Mouse (Mus musculus) stomach, embryonic 15.5 days (tissue): Measurements from ENCODE around the gene Axin2. TPM values are rescaled to one million over a fixed set of nuclear protein-coding genes. Genes with fewer than 3 reads are reported as not detected.

Source experiments
- ATAC-seq: fragments of 200-750 bp; cut with Nextera tagmentation; 2 replicates; pipeline ENCODE4 v1.8.0; 2017; ENCODE audit warnings: low read depth, moderate number of reproducible peaks, moderate TSS enrichment; ENCODE audit not compliant: insufficient read depth, low FRiP score
- H3K27ac ChIP-seq: fragments of 300-500 bp; sonication (generic); 2 replicates; pipeline ENCODE4 v1.5.1; 2015; ENCODE audit warnings: mild to moderate bottlenecking, inconsistent platforms
- H3K27me3 ChIP-seq: fragments of 300-500 bp; sonication (generic); replicated peaks from 2 replicates; pipeline ENCODE4 v1.6.1; 2015; ENCODE audit warnings: inconsistent platforms
- H3K36me3 ChIP-seq: fragments of 300-500 bp; sonication (generic); 2 replicates; pipeline ENCODE4 v1.6.1; 2015; ENCODE audit warnings: inconsistent platforms
- H3K4me1 ChIP-seq: fragments of 300-500 bp; sonication (generic); 2 replicates; pipeline ENCODE4 v1.6.1; 2015; ENCODE audit warnings: inconsistent platforms
- H3K4me2 ChIP-seq: fragments of 300-500 bp; sonication (generic); 2 replicates; pipeline ENCODE4 v1.6.1; 2015; ENCODE audit warnings: mild to moderate bottlenecking, inconsistent platforms
- H3K4me3 ChIP-seq: fragments of 300-500 bp; sonication (generic); replicated peaks from 2 replicates; pipeline ENCODE4 v1.5.1; 2015; ENCODE audit warnings: inconsistent platforms
- H3K9ac ChIP-seq: fragments of 300-500 bp; sonication (generic); 2 replicates; pipeline ENCODE4 v1.6.1; 2015; ENCODE audit warnings: inconsistent platforms
- H3K9me3 ChIP-seq: fragments of 300-500 bp; sonication (generic); 2 replicates; pipeline ENCODE4 v1.6.1; 2016; ENCODE audit warnings: inconsistent platforms
- WGBS: fragments of 180-500 bp; shearing (Covaris S2); methylation state at CpG from one replicate; pipeline ENCODE4 v1.1.7; 2015; 5-methylcytosine and 5-hydroxymethylcytosine counted together
- polyA plus RNA-seq: library from polyadenylated mRNA; unstranded; fragments of >200 nt; fragmentation: Nextera tagmentation; extraction: Ambion mirVana; gene quantifications from 2 replicates; pipeline ENCODE4 v1.2.1, GENCODE M21; 2015

Axin2 gene
- polyA plus RNA-seq, 1 experiment from 2014 or later: 3.8 TPM

- Histone ChIP-seq H3K27ac (no peak overlapping the region), H3K27me3 (no peaks in the 10 kb centered on the region), H3K36me3 (no peaks in the 10 kb centered on the region), H3K4me2 (peak overlapping the region; percentile 91), H3K4me1 (peaks cover 50% of the 10 kb centered on the region), H3K9ac (no peak overlapping the region), H3K4me3 (peak overlapping the region; percentile 65), H3K9me3 (no peaks in the 10 kb centered on the region)
- 47% methylated on average over 13 of the region's 13 CpGs for WGBS
- no peak for ATAC-seq
Observed at GRCm38 (mm10) chr11:108923781-108924180, 3.6 kb downstream of the Axin2 start.

DNA sequence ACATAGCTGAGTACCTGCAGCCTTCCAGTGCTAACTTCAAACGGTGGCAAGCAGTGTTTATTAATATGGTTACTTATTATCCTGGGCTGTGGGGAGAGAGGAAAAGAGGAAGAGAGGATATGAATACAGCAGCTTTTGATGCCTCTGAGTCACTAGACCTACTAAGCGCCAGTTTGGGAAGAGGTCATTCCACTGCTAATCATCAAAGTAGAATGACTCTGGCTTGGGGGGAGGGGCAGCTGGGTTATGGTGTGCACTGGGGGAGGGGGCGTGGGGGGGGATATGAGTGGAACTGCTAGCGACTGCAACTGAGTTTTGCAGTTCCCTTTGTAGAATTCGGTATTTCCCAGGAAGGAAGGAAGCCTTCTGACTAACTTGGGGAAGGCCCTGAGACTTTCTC lies 4.2 kb downstream of the Axin2 start:
- Histone ChIP-seq H3K4me1 (peaks cover 50% of the 10 kb centered on the region), H3K36me3 (no peaks in the 10 kb centered on the region), H3K4me3 (peak overlapping the region; percentile 65; the same call in 1 of the 2 replicates), H3K27me3 (no peaks in the 10 kb centered on the region), H3K9me3 (no peaks in the 10 kb centered on the region), H3K9ac (no peak overlapping the region), H3K4me2 (peak overlapping the region; percentile 91), H3K27ac (no peak overlapping the region)
- ATAC-seq: no peak
- 17% methylated on average over 5 of the region's 5 CpGs for WGBS

DNA sequence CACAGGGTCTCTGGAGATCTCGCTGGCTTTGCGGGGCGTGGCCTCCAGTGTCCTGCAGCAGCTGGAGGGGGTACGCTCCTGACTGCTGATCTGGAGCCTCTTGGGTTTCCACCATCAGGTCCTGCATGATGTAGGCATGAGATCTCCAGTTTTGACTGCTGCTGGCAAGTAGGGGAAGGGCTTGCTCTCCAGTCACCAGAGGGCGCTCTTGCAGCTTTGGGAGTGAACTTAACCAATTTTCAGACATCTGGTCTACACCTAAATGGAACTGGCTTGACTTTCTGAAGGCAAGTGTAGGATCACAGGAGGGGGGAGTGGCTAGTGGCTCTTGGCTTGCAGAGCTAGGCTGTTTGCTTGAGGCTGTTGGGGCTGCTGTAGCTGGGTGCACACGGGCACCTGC lies 5.1 kb downstream of the Axin2 start:
- WGBS: 20% methylated on average over 6 of the region's 6 CpGs
- H3K36me3 ChIP-seq: no peaks in the 10 kb centered on the region
- peak overlapping the region; percentile 6; the same call in 1 of the 2 replicates for H3K4me3 ChIP-seq
- H3K27ac ChIP-seq: no peak overlapping the region
- H3K9me3 ChIP-seq: no peaks in the 10 kb centered on the region
- H3K4me1 ChIP-seq: peaks cover 46% of the 10 kb centered on the region
- no peaks in the 10 kb centered on the region for H3K27me3 ChIP-seq
- peak overlapping the region; percentile 91 for H3K4me2 ChIP-seq
- no peak overlapping the region for H3K9ac ChIP-seq
- ATAC-seq: no peak

GRCm38 (mm10) chr11:108925826-108926225 lies 5.7 kb downstream of the Axin2 start:
- H3K4me1 ChIP-seq: peaks cover 46% of the 10 kb centered on the region

GRCm38 (mm10) chr11:108926345-108927092 lies 6.4 kb downstream of the Axin2 start:
- Histone ChIP-seq H3K36me3 (no peaks in the 10 kb centered on the region), H3K9me3 (no peaks in the 10 kb centered on the region), H3K27ac (no peak overlapping the region), H3K9ac (no peak overlapping the region), H3K27me3 (no peaks in the 10 kb centered on the region), H3K4me1 (peaks cover 46% of the 10 kb centered on the region), H3K4me3 (no peak overlapping the region), H3K4me2 (no peak overlapping the region)
- 53% methylated on average over 10 of the region's 10 CpGs for WGBS
- no peak for ATAC-seq

More at GRCm38 (mm10) chr11:108925826-108926225, 5.7 kb downstream of the Axin2 start:
- WGBS: 71% methylated on average over 9 of the region's 9 CpGs
- ATAC-seq: no peak
- no peak overlapping the region for H3K9ac ChIP-seq
- H3K27ac ChIP-seq: no peak overlapping the region
- no peak overlapping the region for H3K4me3 ChIP-seq
- no peaks in the 10 kb centered on the region for H3K36me3 ChIP-seq
- H3K4me2 ChIP-seq: no peak overlapping the region
- no peaks in the 10 kb centered on the region for H3K27me3 ChIP-seq
- H3K9me3 ChIP-seq: no peaks in the 10 kb centered on the region

DNA sequence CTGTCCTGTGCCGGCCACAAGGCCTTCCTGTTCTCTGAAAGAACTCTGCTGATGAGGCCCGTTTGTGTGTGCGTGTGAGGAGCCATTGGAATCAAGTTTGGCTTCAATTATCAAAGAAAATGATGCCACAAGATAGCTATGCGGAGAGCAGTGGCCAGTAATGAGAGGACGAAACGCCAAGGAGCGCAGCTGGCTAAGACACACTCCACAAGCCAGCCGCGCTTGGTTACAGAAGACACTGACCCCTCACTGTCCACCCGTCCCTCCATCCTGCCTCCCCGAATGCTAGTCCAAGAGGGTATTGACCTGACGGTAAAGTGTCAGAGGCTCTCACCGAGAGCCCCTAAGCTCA lies 6.9 kb downstream of the Axin2 start:
- Histone ChIP-seq H3K9ac (no peak overlapping the region), H3K9me3 (no peaks in the 10 kb centered on the region), H3K27ac (no peak overlapping the region), H3K4me2 (no peak overlapping the region), H3K27me3 (no peaks in the 10 kb centered on the region), H3K4me3 (no peak overlapping the region), H3K36me3 (no peaks in the 10 kb centered on the region), H3K4me1 (peaks cover 46% of the 10 kb centered on the region)
- 72% methylated on average over 13 of the region's 13 CpGs for WGBS
- ATAC-seq: no peak

GRCm38 (mm10) chr11:108928096-108928495 lies 7.9 kb downstream of the Axin2 start:
- Histone ChIP-seq H3K27me3 (no peaks in the 10 kb centered on the region), H3K36me3 (0 out of 2 replicates have a peak, but pooled peaks cover 4% of the 10 kb centered on the region), H3K9me3 (no peaks in the 10 kb centered on the region), H3K27ac (no peak overlapping the region), H3K4me3 (no peak overlapping the region), H3K4me2 (no peak overlapping the region), H3K9ac (no peak overlapping the region), H3K4me1 (peaks cover 44% of the 10 kb centered on the region)
- WGBS: 50% methylated on average over 8 of the region's 8 CpGs
- no peak for ATAC-seq

GRCm38 (mm10) chr11:108928752-108929151 lies 8.6 kb downstream of the Axin2 start:
- Histone ChIP-seq H3K9ac (no peak overlapping the region), H3K4me2 (no peak overlapping the region), H3K27ac (no peak overlapping the region), H3K27me3 (no peaks in the 10 kb centered on the region), H3K36me3 (0 out of 2 replicates have a peak, but pooled peaks cover 4% of the 10 kb centered on the region), H3K4me3 (no peak overlapping the region), H3K4me1 (peaks cover 37% of the 10 kb centered on the region), H3K9me3 (no peaks in the 10 kb centered on the region)
- WGBS: 39% methylated on average over 7 of the region's 7 CpGs
- no peak; the same call in 1 of the 2 replicates for ATAC-seq

- Histone ChIP-seq H3K4me3 (no peak overlapping the region), H3K27ac (no peak overlapping the region), H3K9ac (no peak overlapping the region), H3K4me1 (peaks cover 34% of the 10 kb centered on the region), H3K36me3 (0 out of 2 replicates have a peak, but pooled peaks cover 4% of the 10 kb centered on the region), H3K4me2 (no peak overlapping the region), H3K27me3 (no peaks in the 10 kb centered on the region), H3K9me3 (no peaks in the 10 kb centered on the region)
- WGBS: 55% methylated on average over 4 of the region's 4 CpGs
- ATAC-seq: no peak
Observed at GRCm38 (mm10) chr11:108929176-108929575, 9.0 kb downstream of the Axin2 start.

- no peak for ATAC-seq
- no peak overlapping the region for H3K9ac ChIP-seq
- WGBS: 82% methylated on average over 6 of the region's 6 CpGs
- peaks cover 29% of the 10 kb centered on the region for H3K4me1 ChIP-seq
- H3K4me2 ChIP-seq: no peak overlapping the region
- no peak overlapping the region for H3K4me3 ChIP-seq
- H3K36me3 ChIP-seq: 0 out of 2 replicates have a peak, but pooled peaks cover 4% of the 10 kb centered on the region
- no peaks in the 10 kb centered on the region for H3K27me3 ChIP-seq
- no peaks in the 10 kb centered on the region for H3K9me3 ChIP-seq
- no peak overlapping the region for H3K27ac ChIP-seq
Observed at GRCm38 (mm10) chr11:108929700-108930099, 9.6 kb downstream of the Axin2 start.

- 49% methylated on average over 3 of the region's 3 CpGs for WGBS
- H3K4me2 ChIP-seq: no peak overlapping the region
- H3K27ac ChIP-seq: no peak overlapping the region
- H3K4me3 ChIP-seq: no peak overlapping the region
- ATAC-seq: no peak
- H3K9me3 ChIP-seq: no peaks in the 10 kb centered on the region
- 0 out of 2 replicates have a peak, but pooled peaks cover 4% of the 10 kb centered on the region for H3K36me3 ChIP-seq
- no peaks in the 10 kb centered on the region for H3K27me3 ChIP-seq
- H3K9ac ChIP-seq: no peak overlapping the region
- H3K4me1 ChIP-seq: peaks cover 23% of the 10 kb centered on the region
Observed at GRCm38 (mm10) chr11:108930612-108931011, 10.5 kb downstream of the Axin2 start.

- H3K36me3 ChIP-seq: 0 out of 2 replicates have a peak, but pooled peaks cover 4% of the 10 kb centered on the region
- H3K4me3 ChIP-seq: no peak overlapping the region
- H3K9ac ChIP-seq: no peak overlapping the region
- no peak overlapping the region for H3K27ac ChIP-seq
- 67% methylated on average over 9 of the region's 9 CpGs for WGBS
- ATAC-seq: no peak
- no peaks in the 10 kb centered on the region for H3K27me3 ChIP-seq
- H3K4me1 ChIP-seq: peaks cover 11% of the 10 kb centered on the region; the same call in 1 of the 2 replicates
- H3K4me2 ChIP-seq: no peak overlapping the region
- no peaks in the 10 kb centered on the region for H3K9me3 ChIP-seq
Observed at GRCm38 (mm10) chr11:108933835-108934234, 13.7 kb downstream of the Axin2 start.
